Mouse (Mus musculus) liver, adult 2 months (tissue): ENCODE data around the gene Ift22. TPM values are rescaled to one million over a fixed set of nuclear protein-coding genes. Genes with fewer than 3 reads are reported as not detected.
A peak's percentile ranks its signal among the peaks of the same experiment; 100 is the strongest.

Source experiments
- DNase-seq: peaks from one replicate; pipeline ENCODE4 v3.0.0-alpha.2; 2011; ENCODE audit warnings: low read depth, low spot score; ENCODE audit errors: extremely low read depth
- H3K27ac ChIP-seq: fragments of 200-500 bp; replicated peaks from 2 replicates; pipeline ENCODE4 v1.5.1; 2012; ENCODE audit warnings: low read depth, mild to moderate bottlenecking, control low read depth, inconsistent platforms, low read length; ENCODE audit not compliant: insufficient read depth
- H3K27me3 ChIP-seq: fragments of 200-500 bp; 2 replicates; pipeline ENCODE4 v1.6.1; 2012; ENCODE audit warnings: mild to moderate bottlenecking, moderate library complexity, low read length, inconsistent platforms; ENCODE audit not compliant: control insufficient read depth, insufficient read depth
- H3K36me3 ChIP-seq: fragments of 200-500 bp; 2 replicates; pipeline ENCODE4 v1.6.1; 2012; ENCODE audit warnings: low read length, inconsistent platforms; ENCODE audit not compliant: control insufficient read depth, insufficient read depth
- H3K4me1 ChIP-seq: fragments of 200-500 bp; 2 replicates; pipeline ENCODE4 v1.6.1; 2011; ENCODE audit warnings: low read length; ENCODE audit not compliant: control insufficient read depth, insufficient read depth
- H3K4me3 ChIP-seq: fragments of 200-500 bp; 2 replicates; pipeline ENCODE4 v1.5.1; 2011; ENCODE audit warnings: low read depth, mild to moderate bottlenecking, control low read depth, low read length, moderate library complexity; ENCODE audit not compliant: insufficient read depth
- H3K79me2 ChIP-seq: fragments of 200-500 bp; 2 replicates; pipeline ENCODE4 v1.6.1; 2012; ENCODE audit warnings: inconsistent platforms, mild to moderate bottlenecking, low read length, moderate library complexity; ENCODE audit not compliant: control insufficient read depth, insufficient read depth
- H3K9ac ChIP-seq: fragments of 200-500 bp; 2 replicates; pipeline ENCODE4 v1.6.1; 2012; ENCODE audit warnings: low read depth, mild to moderate bottlenecking, control low read depth, inconsistent platforms, low read length
- CTCF ChIP-seq: fragments of 200-500 bp; IDR thresholded peaks from 2 replicates; pipeline ENCODE4 v1.5.1; 2011; ENCODE audit warnings: low read depth, low read length, control low read depth
- POLR2A ChIP-seq: fragments of 200-500 bp; IDR thresholded peaks from 2 replicates; pipeline ENCODE4 v1.6.1; 2011; ENCODE audit warnings: low read length, control low read depth; ENCODE audit not compliant: insufficient read depth; ENCODE audit errors: extremely low read depth
- WGBS: fragments of 180-500 bp; shearing (Covaris S2); methylation state at CpG from one replicate; pipeline ENCODE4 v1.1.7; 2018; 5-methylcytosine and 5-hydroxymethylcytosine counted together
- polyA plus RNA-seq: library from polyadenylated mRNA; depleted of rRNA; stranded (reverse); fragments of >200 nt; gene quantifications from 2 replicates; pipeline ENCODE4 v1.2.3, GENCODE M21; 2012
- total RNA-seq: library from RNA; depleted of rRNA; stranded (reverse); fragments of >200 nt; gene quantifications from 2 replicates; pipeline ENCODE4 v1.2.3, GENCODE M21; 2014

Gene Ift22
- total and polyA plus RNA-seq, 2 experiments = 2.4 to 3.8 TPM

GRCm38 (mm10) chr5:136867706-136868105 is 40.2 kb upstream of the Ift22 start:
- H3K9ac ChIP-seq = no peak overlapping the region
- no peak overlapping the region for H3K27ac ChIP-seq
- WGBS = 71% methylated on average over 5 of the region's 5 CpGs
- DNase-seq = no peak
- no peaks in the 10 kb centered on the region for H3K79me2 ChIP-seq
- H3K4me3 ChIP-seq = no peak overlapping the region
- no peaks in the 10 kb centered on the region for H3K27me3 ChIP-seq
- no peaks in the 10 kb centered on the region for H3K4me1 ChIP-seq
- TF ChIP-seq POLR2A (no peak), CTCF (no peak)
- H3K36me3 ChIP-seq = no peaks in the 10 kb centered on the region

- TF ChIP-seq CTCF (no peak), POLR2A (no peak)
Measured at GRCm38 (mm10) chr5:136869451-136870114, 38.4 kb upstream of the Ift22 start.

GRCm38 (mm10) chr5:136872417-136872816 is 35.5 kb upstream of the Ift22 start:
- no peaks in the 10 kb centered on the region for H3K27me3 ChIP-seq
- no peaks in the 10 kb centered on the region for H3K79me2 ChIP-seq
- DNase-seq = no peak
- no peak overlapping the region for H3K4me3 ChIP-seq
- no peak overlapping the region for H3K27ac ChIP-seq
- 85% methylated on average over 8 of the region's 8 CpGs for WGBS
- peaks cover 5% of the 10 kb centered on the region; the same call in 1 of the 2 replicates for H3K4me1 ChIP-seq
- no peaks in the 10 kb centered on the region for H3K36me3 ChIP-seq
- TF ChIP-seq CTCF = no peak
- no peak for TF ChIP-seq POLR2A
- no peak overlapping the region for H3K9ac ChIP-seq

More at GRCm38 (mm10) chr5:136869451-136870114, 38.4 kb upstream of the Ift22 start:
- Histone ChIP-seq H3K79me2 (no peaks in the 10 kb centered on the region), H3K27me3 (no peaks in the 10 kb centered on the region), H3K36me3 (no peaks in the 10 kb centered on the region), H3K4me1 (peaks cover 5% of the 10 kb centered on the region; the same call in 1 of the 2 replicates), H3K4me3 (no peak overlapping the region), H3K27ac (no peak overlapping the region), H3K9ac (no peak overlapping the region)
- DNase-seq = no peak
- WGBS = 77% methylated on average over 10 of the region's 10 CpGs

- Histone ChIP-seq H3K27ac (no peak overlapping the region), H3K4me3 (no peak overlapping the region), H3K79me2 (no peaks in the 10 kb centered on the region), H3K27me3 (no peaks in the 10 kb centered on the region), H3K9ac (no peak overlapping the region), H3K36me3 (no peaks in the 10 kb centered on the region), H3K4me1 (peaks cover 5% of the 10 kb centered on the region; the same call in 1 of the 2 replicates)
- DNase-seq = peak; percentile 40
- WGBS = 55% methylated on average over 10 of the region's 10 CpGs
- TF ChIP-seq CTCF = no peak
Measured at GRCm38 (mm10) chr5:136874271-136874670, 33.7 kb upstream of the Ift22 start.

GRCm38 (mm10) chr5:136880101-136880500 is 27.8 kb upstream of the Ift22 start:
- WGBS = 60% methylated on average over 8 of the region's 8 CpGs
- no peak overlapping the region for H3K27ac ChIP-seq

GRCm38 (mm10) chr5:136881380-136882009 is 26.5 kb upstream of the Ift22 start:
- Histone ChIP-seq H3K4me3 (peak overlapping the region; percentile 14; the same call in 1 of the 2 replicates), H3K36me3 (no peaks in the 10 kb centered on the region), H3K27me3 (peaks cover 11% of the 10 kb centered on the region), H3K9ac (no peak overlapping the region), H3K79me2 (no peaks in the 10 kb centered on the region), H3K4me1 (no peaks in the 10 kb centered on the region), H3K27ac (no peak overlapping the region)
- DNase-seq = peak; percentile 22
- 4% methylated on average over 37 of the region's 39 CpGs for WGBS
- no peak for TF ChIP-seq POLR2A
- TF ChIP-seq CTCF = peak; percentile 93

More at GRCm38 (mm10) chr5:136880101-136880500, 27.8 kb upstream of the Ift22 start:
- peaks cover 11% of the 10 kb centered on the region for H3K27me3 ChIP-seq
- H3K79me2 ChIP-seq = no peaks in the 10 kb centered on the region
- no peaks in the 10 kb centered on the region for H3K36me3 ChIP-seq
- no peak overlapping the region for H3K9ac ChIP-seq
- no peak for DNase-seq
- TF ChIP-seq CTCF (no peak), POLR2A (no peak)
- H3K4me3 ChIP-seq = no peak overlapping the region
- no peaks in the 10 kb centered on the region for H3K4me1 ChIP-seq
